Mouse (Mus musculus) embryo, embryonic 9.5 days (tissue): Measurements from ENCODE around the gene Zar1l.

Experiments
- DNase-seq: peaks from one replicate; pipeline ENCODE4 v3.0.0-alpha.2; 2017; ENCODE audit errors: extremely low spot score

The Zar1l gene

DNA sequence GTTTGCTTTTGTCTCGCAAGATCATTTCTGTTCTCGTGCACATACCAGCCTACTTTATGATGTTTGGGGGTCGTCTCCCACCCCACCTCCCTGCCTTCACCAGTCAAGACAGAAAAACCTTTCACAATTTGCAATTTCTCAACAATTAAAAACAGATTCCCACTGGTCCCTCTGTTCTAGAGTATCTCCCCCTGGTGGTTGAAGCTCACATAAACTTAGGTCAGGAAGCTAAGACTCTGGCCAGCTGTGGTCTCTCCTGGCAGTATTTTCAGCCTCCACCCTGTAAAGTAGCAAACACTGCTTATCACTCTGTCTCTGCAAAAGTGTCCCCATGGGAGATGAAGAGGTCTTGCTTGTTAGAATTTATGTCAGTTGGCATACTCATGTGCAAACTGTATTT is 32.8 kb downstream of the Zar1l start:
- peak; percentile 22 for DNase-seq

DNA sequence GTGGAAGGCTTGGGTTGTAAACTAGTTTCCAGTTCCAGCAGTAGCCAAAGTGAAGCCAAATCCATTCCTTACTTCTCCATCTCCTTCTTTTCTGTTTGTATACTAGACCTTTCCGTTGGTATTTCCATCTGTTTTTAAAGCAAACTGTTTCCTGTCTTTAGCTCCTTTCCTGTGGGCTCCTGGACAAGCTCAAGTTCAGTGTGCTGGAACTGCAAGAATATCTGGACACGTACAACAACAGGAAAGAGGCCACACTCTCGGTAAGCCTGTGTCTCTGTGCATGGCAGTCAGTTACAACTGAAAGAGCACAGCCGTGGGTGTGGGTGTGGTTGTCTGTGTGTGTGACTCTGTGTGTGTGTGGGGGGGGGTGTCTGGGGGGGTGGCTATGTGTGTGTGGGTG is 39.4 kb downstream of the Zar1l start:
- no peak for DNase-seq

DNA sequence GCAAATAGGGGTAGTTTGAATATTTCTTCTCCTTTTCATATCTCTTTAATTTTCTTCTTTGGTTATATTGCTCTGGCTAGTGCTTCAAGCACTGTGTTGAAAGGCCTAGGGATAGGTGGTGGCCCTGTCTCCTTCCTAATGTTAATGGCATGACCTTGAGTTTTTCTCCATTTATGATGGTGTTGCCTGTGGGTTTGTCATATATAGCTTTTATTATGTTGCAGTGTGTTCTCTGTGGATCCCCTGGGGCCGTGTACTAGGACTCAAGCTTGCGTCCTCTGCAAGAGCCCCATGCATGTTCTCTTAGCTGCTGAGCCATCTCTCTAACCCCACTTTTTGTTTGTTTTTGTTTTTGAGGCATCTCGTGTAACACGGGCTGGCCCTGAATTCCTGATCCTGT is 40.6 kb downstream of the Zar1l start:
- DNase-seq: no peak

DNA sequence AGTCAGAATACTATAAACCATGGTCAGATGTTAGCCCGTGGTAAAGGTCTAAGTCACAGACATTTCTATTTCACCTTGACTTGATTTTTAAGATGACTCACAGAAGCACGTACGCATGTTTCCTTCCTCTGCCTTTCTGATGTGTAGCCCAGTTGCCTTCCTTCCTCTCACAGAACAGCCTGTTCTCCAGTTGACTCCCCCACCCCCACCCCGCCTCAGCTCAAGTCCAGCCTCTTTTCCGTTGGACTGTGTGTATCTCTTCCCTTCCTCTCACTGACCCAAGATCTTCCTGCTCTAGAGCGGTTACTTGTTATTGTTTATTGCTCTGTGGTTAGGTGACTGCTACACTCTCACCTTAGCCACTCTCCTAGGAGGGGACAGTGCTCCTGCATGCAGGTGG is 49.5 kb downstream of the Zar1l start:
- no peak for DNase-seq

GRCm38 (mm10) chr5:150466132-150466531 is 51.8 kb downstream of the Zar1l start:
- DNase-seq: no peak

DNA sequence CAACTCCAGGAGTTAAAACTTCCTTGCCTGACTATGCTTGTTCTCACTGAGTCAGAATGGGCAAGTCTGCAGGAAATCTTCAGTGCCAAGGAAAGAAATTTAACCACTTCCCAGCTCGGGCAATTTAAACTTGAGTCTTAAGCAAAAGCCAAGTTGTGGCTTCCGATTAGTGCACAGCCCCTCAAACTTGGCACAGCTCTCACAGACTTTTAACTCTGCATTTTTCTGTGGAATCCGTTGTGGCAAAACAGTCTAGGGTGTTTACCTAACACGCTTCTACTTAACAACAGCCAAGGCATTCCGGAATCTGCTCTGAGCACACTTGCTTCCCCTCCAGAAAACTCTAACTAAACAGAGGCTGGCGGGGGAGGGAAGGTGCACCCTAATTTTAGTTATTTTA is 52.7 kb downstream of the Zar1l start:
- DNase-seq: no peak

DNA sequence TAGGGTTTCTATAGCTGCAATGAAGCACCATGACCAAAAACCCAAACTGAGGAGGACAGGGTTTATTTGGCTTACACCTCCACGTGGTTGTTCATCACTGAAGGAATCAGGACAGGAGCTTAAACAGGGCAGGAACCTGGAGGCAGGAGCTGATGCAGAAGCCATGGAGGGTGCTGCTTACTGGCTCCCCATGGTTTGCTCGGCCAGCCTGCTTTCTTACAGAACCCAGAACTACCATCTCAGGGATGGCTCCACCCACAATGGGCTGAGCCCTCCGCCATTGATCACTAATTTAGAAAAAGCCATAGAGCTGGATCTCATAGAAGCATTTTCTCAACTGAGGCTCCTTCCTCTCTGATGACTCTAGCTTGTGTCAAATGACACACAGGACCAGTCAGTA is 53.2 kb downstream of the Zar1l start:
- no peak for DNase-seq

DNA sequence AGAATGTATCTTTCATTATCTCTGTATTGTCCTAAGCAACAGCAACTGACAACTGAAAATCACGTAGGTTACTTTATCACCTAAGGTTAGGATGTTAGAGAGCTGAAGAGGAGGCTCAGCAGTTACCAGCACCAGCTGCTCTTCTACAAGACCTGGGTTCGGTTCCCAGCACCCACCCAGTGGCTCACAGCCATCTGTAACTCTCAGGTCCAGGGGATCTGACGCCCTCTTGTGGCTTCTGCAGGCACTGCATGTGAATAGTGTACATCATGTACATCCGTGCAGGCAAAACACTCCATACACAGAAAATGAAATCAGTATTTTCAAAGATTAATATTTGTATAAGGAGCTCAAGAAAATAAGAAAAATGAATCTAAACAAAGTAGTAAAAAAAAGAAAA is 58.2 kb downstream of the Zar1l start:
- no peak for DNase-seq

DNA sequence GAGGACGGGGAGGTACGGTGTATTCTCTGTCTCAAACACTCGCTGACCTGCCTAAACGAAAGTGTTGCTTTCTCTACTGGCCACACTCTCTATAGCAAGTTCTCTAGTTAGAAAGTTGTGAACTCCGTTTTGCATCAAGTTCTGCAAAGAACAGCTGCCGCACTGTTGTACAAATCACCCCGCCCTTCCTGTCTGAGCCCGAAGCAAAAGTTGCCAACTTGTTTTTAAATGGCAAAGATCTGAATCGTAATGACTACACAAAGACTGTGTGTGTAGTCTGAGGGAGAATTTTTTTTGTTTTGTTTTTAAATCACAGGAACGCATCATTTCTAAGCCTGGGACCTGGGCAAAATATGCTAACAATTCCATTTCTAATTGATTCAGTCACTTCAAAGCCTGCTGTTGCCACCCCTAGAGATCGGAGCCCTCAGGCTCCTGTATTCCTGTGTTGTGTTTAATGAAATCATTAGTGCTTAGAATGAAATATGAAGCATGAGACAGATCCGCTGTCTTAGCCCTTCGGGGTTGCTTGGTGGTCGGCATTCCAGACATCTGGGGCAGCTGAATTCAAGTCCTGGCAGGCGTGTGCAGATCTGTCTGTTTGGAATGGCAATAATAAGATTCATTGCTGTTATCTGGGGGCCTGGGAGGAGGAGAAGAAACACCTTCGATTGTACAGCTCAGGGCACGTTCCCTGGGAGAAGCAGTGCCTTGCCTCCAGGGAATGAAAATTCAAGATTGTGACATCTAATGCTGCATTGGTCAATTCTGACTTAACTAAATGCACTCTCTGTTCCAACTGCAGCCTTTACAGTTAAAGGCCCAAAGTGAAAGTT is 59.8 kb downstream of the Zar1l start:
- no peak for DNase-seq

- DNase-seq: no peak
Measured at GRCm38 (mm10) chr5:150457165-150457903, 60.6 kb downstream of the Zar1l start.
